Mouse (Mus musculus) spleen, adult 2 months (tissue): ENCODE results near the gene Spp2.

Source experiments
- CTCF ChIP-seq: fragments of 200-500 bp; IDR thresholded peaks from 2 replicates; pipeline ENCODE4 v1.5.1; 2011; ENCODE audit warnings: mild to moderate bottlenecking, inconsistent platforms; ENCODE audit not compliant: insufficient read depth, insufficient read length, insufficient replicate concordance; ENCODE audit errors: extremely low read depth
- POLR2A ChIP-seq: fragments of 200-500 bp; IDR thresholded peaks from 2 replicates; pipeline ENCODE4 v1.6.1; 2011; ENCODE audit warnings: low read depth, low read length, inconsistent platforms

- TF ChIP-seq CTCF (no peak), POLR2A (no peak)
Observed at GRCm38 (mm10) chr1:88459196-88459595, 52.4 kb downstream of the Spp2 start.
